Mouse (Mus musculus): ENCODE data around the gene Htra1.

GRCm38 (mm10) chr7:131009178-131009577 lies 73.3 kb downstream of the Htra1 start:
- no peak for TF ChIP-seq MAX (IDR thresholded peaks at IDR 0.05; ENCODE audit: low read depth)
- TF ChIP-seq E2F4 (IDR thresholded peaks at IDR 0.05; ENCODE audit: insufficient read depth): no peak
- TF ChIP-seq MYOG (IDR thresholded peaks at IDR 0.05; ENCODE audit: control insufficient read depth in 1 of 3, insufficient read depth in 1 of 3, insufficient read length in 2 of 3, low read depth in 2 of 3): no peak
- no peak for TF ChIP-seq POLR2A (IDR thresholded peaks at IDR 0.05; ENCODE audit: insufficient read length, low read depth)
- no peak for TF ChIP-seq TCF12 (IDR thresholded peaks at IDR 0.05; ENCODE audit: insufficient read depth, poor library complexity, severe bottlenecking)

Measured in myocyte (in vitro differentiated cells).